Mouse (Mus musculus): Measurements from ENCODE around the gene Smad9. TPM values are rescaled to one million over a fixed set of nuclear protein-coding genes. Genes with fewer than 3 reads are reported as not detected.
"Not testable (repeated sequence)": the region's sequence is repeated elsewhere in the genome, so short reads cannot be mapped to it uniquely, and the experiment has no call there.

The Smad9 gene
- total and polyA plus RNA-seq, 3 experiments, result 0.05 TPM; not detected in 2

DNA sequence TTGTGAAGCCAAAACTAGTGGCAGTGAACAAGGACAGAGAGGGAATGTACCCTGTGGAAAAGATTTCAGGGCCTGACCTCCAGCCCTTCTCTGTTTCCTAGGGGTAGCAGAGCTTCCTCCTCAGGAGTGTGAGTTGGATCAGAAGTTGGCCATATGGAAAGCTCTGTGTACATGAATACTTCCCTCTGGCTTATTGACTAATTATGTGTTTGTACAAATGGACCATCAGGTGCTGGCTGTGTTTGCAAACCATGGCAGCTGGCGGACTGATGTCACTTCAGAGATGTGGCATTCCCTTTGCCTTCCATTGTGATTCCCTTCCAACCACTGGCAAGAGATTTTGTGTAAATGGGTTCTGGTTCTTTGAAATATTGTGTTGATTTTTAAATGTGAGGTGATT lies 5.9 kb downstream of the Smad9 start:
- Histone ChIP-seq H3K27me3 (ENCODE audit: insufficient read depth, low read length) (peaks cover 5% of the 10 kb centered on the region; the same call in 1 of the 2 replicates), H3K4me3 (ENCODE audit: low read depth, low read length) (no peak overlapping the region), H3K4me1 (ENCODE audit: insufficient read depth, low read depth, low read length) (no peaks in the 10 kb centered on the region), H3K36me3 (replicated peaks) (no peaks in the 10 kb centered on the region), H3K9me3 (replicated peaks) (no peaks in the 10 kb centered on the region)
- DNase-seq (ENCODE audit: low spot score) (no peak), ATAC-seq (ENCODE audit: extremely low read depth, insufficient number of reproducible peaks, low FRiP score, poor library complexity, severe bottlenecking) (no peak)
- TF ChIP-seq GATA1 (IDR thresholded peaks at IDR 0.05; ENCODE audit: borderline replicate concordance, low read length) (no peak), CTCF (IDR thresholded peaks at IDR 0.05; ENCODE audit: low read depth, low read length) (no peak), POLR2AphosphoS5 (IDR thresholded peaks at IDR 0.05; ENCODE audit: insufficient replicate concordance, low read depth, low read length) (no peak), TAL1 (conservative IDR thresholded peaks at IDR 0.05; ENCODE audit: low read depth, low read length) (no peak), GATA2 (IDR thresholded peaks at IDR 0.05; ENCODE audit: borderline replicate concordance, low read depth, low read length) (no peak)

DNA sequence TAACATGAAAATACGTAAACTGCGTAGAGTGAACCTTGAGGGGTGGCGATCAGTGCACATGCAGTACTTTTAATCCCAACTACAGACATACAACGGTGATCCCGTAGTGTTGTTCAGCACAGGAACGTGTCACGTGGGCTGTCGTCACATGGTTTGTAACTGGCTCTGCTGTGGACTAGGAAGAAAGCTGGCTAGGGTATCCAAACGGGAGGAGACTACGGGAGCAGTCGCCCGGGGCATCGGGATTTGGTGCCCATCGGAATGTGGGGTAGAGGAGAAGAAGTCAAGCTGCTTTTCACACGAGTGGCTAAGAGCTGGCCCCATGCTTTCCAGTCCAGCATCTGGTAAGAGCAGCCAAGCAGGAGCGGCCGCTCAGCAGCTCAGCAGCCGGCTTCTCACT lies 9.0 kb downstream of the Smad9 start:
- H3K4me1 ChIP-seq (ENCODE audit: insufficient read depth, low read depth, low read length), result no peaks in the 10 kb centered on the region
- peaks cover 5% of the 10 kb centered on the region; the same call in 1 of the 2 replicates for H3K27me3 ChIP-seq (ENCODE audit: insufficient read depth, low read length)
- TF ChIP-seq POLR2AphosphoS5 (IDR thresholded peaks at IDR 0.05; ENCODE audit: insufficient replicate concordance, low read depth, low read length) (no peak), GATA1 (IDR thresholded peaks at IDR 0.05; ENCODE audit: borderline replicate concordance, low read length) (no peak), GATA2 (IDR thresholded peaks at IDR 0.05; ENCODE audit: borderline replicate concordance, low read depth, low read length) (no peak), TAL1 (conservative IDR thresholded peaks at IDR 0.05; ENCODE audit: low read depth, low read length) (no peak)
- H3K36me3 ChIP-seq (replicated peaks), result no peaks in the 10 kb centered on the region
- no peaks in the 10 kb centered on the region for H3K9me3 ChIP-seq (replicated peaks)
- DNase-seq (ENCODE audit: low spot score) (no peak), ATAC-seq (ENCODE audit: extremely low read depth, insufficient number of reproducible peaks, low FRiP score, poor library complexity, severe bottlenecking) (no peak)
- H3K4me3 ChIP-seq (ENCODE audit: low read depth, low read length), result no peak overlapping the region

DNA sequence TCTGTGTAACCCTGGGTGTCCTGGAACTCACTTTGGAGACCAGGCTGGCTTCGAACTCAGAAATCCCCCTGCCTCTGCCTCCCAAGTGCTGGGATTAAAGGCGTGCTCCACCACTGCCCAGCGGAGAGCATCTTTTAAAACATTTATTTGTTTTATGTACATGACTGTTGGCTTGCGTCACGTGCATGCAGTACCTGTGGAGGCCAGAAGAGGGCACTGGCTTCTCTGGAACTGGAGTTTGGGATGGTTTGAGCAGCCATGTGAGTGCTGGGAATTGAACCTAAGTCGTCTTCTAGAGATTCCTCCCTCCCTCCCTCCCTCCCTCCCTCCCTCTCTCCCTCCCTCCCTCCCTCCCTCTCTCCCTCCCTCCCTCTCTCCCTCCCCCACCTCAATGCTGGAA lies 10.1 kb downstream of the Smad9 start:
- not testable (repeated sequence) for H3K27me3 ChIP-seq (ENCODE audit: insufficient read depth, low read length); H3K36me3 ChIP-seq (replicated peaks); H3K4me1 ChIP-seq (ENCODE audit: insufficient read depth, low read depth, low read length); DNase-seq (ENCODE audit: low spot score); H3K4me3 ChIP-seq (ENCODE audit: low read depth, low read length); ATAC-seq (ENCODE audit: extremely low read depth, insufficient number of reproducible peaks, low FRiP score, poor library complexity, severe bottlenecking); H3K9me3 ChIP-seq (replicated peaks)

GRCm38 (mm10) chr3:54766034-54766433 lies 10.7 kb downstream of the Smad9 start:
- DNase-seq (ENCODE audit: low spot score), result no peak
- no peaks in the 10 kb centered on the region for H3K36me3 ChIP-seq (replicated peaks)
- no peaks in the 10 kb centered on the region for H3K4me1 ChIP-seq (ENCODE audit: insufficient read depth, low read depth, low read length)
- TF ChIP-seq CTCF (IDR thresholded peaks at IDR 0.05; ENCODE audit: low read depth, low read length), result no peak
- TF ChIP-seq POLR2AphosphoS5 (IDR thresholded peaks at IDR 0.05; ENCODE audit: insufficient replicate concordance, low read depth, low read length), result no peak
- no peak for TF ChIP-seq GATA1 (IDR thresholded peaks at IDR 0.05; ENCODE audit: borderline replicate concordance, low read length)
- no peak for TF ChIP-seq GATA2 (IDR thresholded peaks at IDR 0.05; ENCODE audit: borderline replicate concordance, low read depth, low read length)
- no peak for TF ChIP-seq TAL1 (conservative IDR thresholded peaks at IDR 0.05; ENCODE audit: low read depth, low read length)
- H3K4me3 ChIP-seq (ENCODE audit: low read depth, low read length), result no peak overlapping the region
- ATAC-seq (ENCODE audit: extremely low read depth, insufficient number of reproducible peaks, low FRiP score, poor library complexity, severe bottlenecking), result no peak
- H3K27me3 ChIP-seq (ENCODE audit: insufficient read depth, low read length), result peaks cover 5% of the 10 kb centered on the region; the same call in 1 of the 2 replicates
- H3K9me3 ChIP-seq (replicated peaks), result no peaks in the 10 kb centered on the region

- no peaks in the 10 kb centered on the region for H3K36me3 ChIP-seq (replicated peaks)
- TF ChIP-seq GATA2 (IDR thresholded peaks at IDR 0.05; ENCODE audit: borderline replicate concordance, low read depth, low read length) (no peak), TAL1 (conservative IDR thresholded peaks at IDR 0.05; ENCODE audit: low read depth, low read length) (no peak), POLR2AphosphoS5 (IDR thresholded peaks at IDR 0.05; ENCODE audit: insufficient replicate concordance, low read depth, low read length) (no peak), CTCF (IDR thresholded peaks at IDR 0.05; ENCODE audit: low read depth, low read length) (no peak), GATA1 (IDR thresholded peaks at IDR 0.05; ENCODE audit: borderline replicate concordance, low read length) (no peak)
- peaks cover 5% of the 10 kb centered on the region; the same call in 1 of the 2 replicates for H3K27me3 ChIP-seq (ENCODE audit: insufficient read depth, low read length)
- no peak overlapping the region for H3K4me3 ChIP-seq (ENCODE audit: low read depth, low read length)
- ATAC-seq (ENCODE audit: extremely low read depth, insufficient number of reproducible peaks, low FRiP score, poor library complexity, severe bottlenecking) (no peak), DNase-seq (ENCODE audit: low spot score) (no peak)
- H3K4me1 ChIP-seq (ENCODE audit: insufficient read depth, low read depth, low read length), result no peaks in the 10 kb centered on the region
- H3K9me3 ChIP-seq (replicated peaks), result no peaks in the 10 kb centered on the region
These were observed 11.4 kb downstream of the Smad9 start for GRCm38 (mm10) chr3:54766811-54767210.

- Histone ChIP-seq H3K27me3 (ENCODE audit: insufficient read depth, low read length) (peaks cover 5% of the 10 kb centered on the region; the same call in 1 of the 2 replicates), H3K4me1 (ENCODE audit: insufficient read depth, low read depth, low read length) (no peaks in the 10 kb centered on the region), H3K4me3 (ENCODE audit: low read depth, low read length) (no peak overlapping the region), H3K36me3 (replicated peaks) (no peaks in the 10 kb centered on the region), H3K9me3 (replicated peaks) (peaks cover 3% of the 10 kb centered on the region; the same call in 1 of the 2 replicates)
- no peak for ATAC-seq (ENCODE audit: extremely low read depth, insufficient number of reproducible peaks, low FRiP score, poor library complexity, severe bottlenecking)
- no peak for DNase-seq (ENCODE audit: low spot score)
- TF ChIP-seq POLR2AphosphoS5 (IDR thresholded peaks at IDR 0.05; ENCODE audit: insufficient replicate concordance, low read depth, low read length) (no peak), CTCF (IDR thresholded peaks at IDR 0.05; ENCODE audit: low read depth, low read length) (no peak), GATA2 (IDR thresholded peaks at IDR 0.05; ENCODE audit: borderline replicate concordance, low read depth, low read length) (no peak), GATA1 (IDR thresholded peaks at IDR 0.05; ENCODE audit: borderline replicate concordance, low read length) (no peak), TAL1 (conservative IDR thresholded peaks at IDR 0.05; ENCODE audit: low read depth, low read length) (no peak)
These were observed 13.2 kb downstream of the Smad9 start for GRCm38 (mm10) chr3:54768592-54768991.
